Mouse (Mus musculus) Muller cell, postnatal 12 days (primary cell): ENCODE measurements around the gene Lrmda.
A peak's percentile ranks its signal among the peaks of the same experiment; 100 is the strongest.

Experiments used
- DNase-seq: peaks from one replicate; pipeline ENCODE4 v3.0.0-alpha.2; 2015; ENCODE audit errors: inconsistent ontology term

Lrmda gene

GRCm38 (mm10) chr14:22715581-22716378 lies 696.3 kb downstream of the Lrmda start:
- no peak for DNase-seq

GRCm38 (mm10) chr14:22719968-22720367 lies 700.5 kb downstream of the Lrmda start:
- DNase-seq, result no peak

GRCm38 (mm10) chr14:22721845-22722244 lies 702.3 kb downstream of the Lrmda start:
- DNase-seq, result no peak

- DNase-seq, result no peak
Measured at GRCm38 (mm10) chr14:22727548-22727947, 708.0 kb downstream of the Lrmda start.

- no peak for DNase-seq
Measured at GRCm38 (mm10) chr14:22728611-22729223, 709.2 kb downstream of the Lrmda start.

- peak; percentile 40 for DNase-seq
Measured at GRCm38 (mm10) chr14:22738603-22739002, 719.1 kb downstream of the Lrmda start.

GRCm38 (mm10) chr14:22742527-22742926 lies 723.0 kb downstream of the Lrmda start:
- no peak for DNase-seq

- no peak for DNase-seq
Measured at GRCm38 (mm10) chr14:22743264-22743663, 723.8 kb downstream of the Lrmda start.

GRCm38 (mm10) chr14:22744701-22745100 lies 725.2 kb downstream of the Lrmda start:
- DNase-seq, result no peak

GRCm38 (mm10) chr14:22745263-22745881 lies 725.9 kb downstream of the Lrmda start:
- no peak for DNase-seq

- DNase-seq, result no peak
Measured at GRCm38 (mm10) chr14:22745882-22746480, 726.5 kb downstream of the Lrmda start.

GRCm38 (mm10) chr14:22747816-22748215 lies 728.3 kb downstream of the Lrmda start:
- DNase-seq, result no peak

GRCm38 (mm10) chr14:22750409-22750808 lies 730.9 kb downstream of the Lrmda start:
- DNase-seq, result peak; percentile 28

- no peak for DNase-seq
Measured at GRCm38 (mm10) chr14:22751290-22751689, 731.8 kb downstream of the Lrmda start.

GRCm38 (mm10) chr14:22754633-22755032 lies 735.1 kb downstream of the Lrmda start:
- no peak for DNase-seq

- no peak for DNase-seq
Measured at GRCm38 (mm10) chr14:22757493-22757892, 738.0 kb downstream of the Lrmda start.

- no peak for DNase-seq
Measured at GRCm38 (mm10) chr14:22759216-22759615, 739.7 kb downstream of the Lrmda start.

GRCm38 (mm10) chr14:22759673-22760072 lies 740.2 kb downstream of the Lrmda start:
- no peak for DNase-seq

GRCm38 (mm10) chr14:22760241-22761039 lies 740.9 kb downstream of the Lrmda start:
- no peak for DNase-seq

GRCm38 (mm10) chr14:22781709-22782108 lies 762.2 kb downstream of the Lrmda start:
- no peak for DNase-seq

GRCm38 (mm10) chr14:22782365-22782764 lies 762.9 kb downstream of the Lrmda start:
- DNase-seq, result no peak
